Mouse (Mus musculus): Measurements from ENCODE around the gene Mfsd4b2.

- TF ChIP-seq CTCF (IDR thresholded peaks at IDR 0.05; ENCODE audit: low read depth), result peak; percentile 49
- no peak for TF ChIP-seq EP300 (optimal IDR thresholded peaks at IDR 0.05)
Observed at GRCm38 (mm10) chr10:39896503-39896902, 30.2 kb downstream of the Mfsd4b2 start.
